Mouse (Mus musculus) induced T-regulatory cell, adult 2 months (primary cell): ENCODE data around the gene Epb41l1.

Experiments
- DNase-seq: peaks from one replicate; pipeline ENCODE4 v3.0.0-alpha.2; 2012; ENCODE audit warnings: low read depth

Epb41l1 gene

GRCm38 (mm10) chr2:156423672-156424071 lies 3.0 kb downstream of the Epb41l1 start:
- no peak for DNase-seq

- DNase-seq: no peak
Observed at GRCm38 (mm10) chr2:156425618-156426017, 4.9 kb downstream of the Epb41l1 start.

GRCm38 (mm10) chr2:156426151-156426550 lies 5.4 kb downstream of the Epb41l1 start:
- no peak for DNase-seq

GRCm38 (mm10) chr2:156429836-156430235 lies 9.1 kb downstream of the Epb41l1 start:
- DNase-seq: no peak

- no peak for DNase-seq
Observed at GRCm38 (mm10) chr2:156430326-156430725, 9.6 kb downstream of the Epb41l1 start.

- DNase-seq: no peak
Observed at GRCm38 (mm10) chr2:156431409-156431808, 10.7 kb downstream of the Epb41l1 start.

- DNase-seq: no peak
Observed at GRCm38 (mm10) chr2:156432086-156432485, 11.4 kb downstream of the Epb41l1 start.

- DNase-seq: no peak
Observed at GRCm38 (mm10) chr2:156432874-156433868, 12.5 kb downstream of the Epb41l1 start.

- DNase-seq: no peak
Observed at GRCm38 (mm10) chr2:156437637-156438036, 16.9 kb downstream of the Epb41l1 start.

- no peak for DNase-seq
Observed at GRCm38 (mm10) chr2:156439666-156440462, 19.2 kb downstream of the Epb41l1 start.

GRCm38 (mm10) chr2:156441909-156442308 lies 21.2 kb downstream of the Epb41l1 start:
- no peak for DNase-seq

- no peak for DNase-seq
Observed at GRCm38 (mm10) chr2:156443323-156443722, 22.6 kb downstream of the Epb41l1 start.

- DNase-seq: no peak
Observed at GRCm38 (mm10) chr2:156446489-156447035, 25.9 kb downstream of the Epb41l1 start.

- DNase-seq: no peak
Observed at GRCm38 (mm10) chr2:156447413-156448295, 26.9 kb downstream of the Epb41l1 start.

GRCm38 (mm10) chr2:156451225-156452148 lies 30.8 kb downstream of the Epb41l1 start:
- DNase-seq: no peak

- DNase-seq: no peak
Observed at GRCm38 (mm10) chr2:156452149-156452536, 31.4 kb downstream of the Epb41l1 start.

GRCm38 (mm10) chr2:156453822-156454221 lies 33.1 kb downstream of the Epb41l1 start:
- DNase-seq: no peak

- no peak for DNase-seq
Observed at GRCm38 (mm10) chr2:156455508-156456108, 34.9 kb downstream of the Epb41l1 start.

- no peak for DNase-seq
Observed at GRCm38 (mm10) chr2:156456386-156457342, 36.0 kb downstream of the Epb41l1 start.
